Mouse (Mus musculus): ENCODE measurements around the gene Haus7.
"Not testable (repeated sequence)": the region's sequence is repeated elsewhere in the genome, so short reads cannot be mapped to it uniquely, and the experiment has no call there.

Haus7 gene

DNA sequence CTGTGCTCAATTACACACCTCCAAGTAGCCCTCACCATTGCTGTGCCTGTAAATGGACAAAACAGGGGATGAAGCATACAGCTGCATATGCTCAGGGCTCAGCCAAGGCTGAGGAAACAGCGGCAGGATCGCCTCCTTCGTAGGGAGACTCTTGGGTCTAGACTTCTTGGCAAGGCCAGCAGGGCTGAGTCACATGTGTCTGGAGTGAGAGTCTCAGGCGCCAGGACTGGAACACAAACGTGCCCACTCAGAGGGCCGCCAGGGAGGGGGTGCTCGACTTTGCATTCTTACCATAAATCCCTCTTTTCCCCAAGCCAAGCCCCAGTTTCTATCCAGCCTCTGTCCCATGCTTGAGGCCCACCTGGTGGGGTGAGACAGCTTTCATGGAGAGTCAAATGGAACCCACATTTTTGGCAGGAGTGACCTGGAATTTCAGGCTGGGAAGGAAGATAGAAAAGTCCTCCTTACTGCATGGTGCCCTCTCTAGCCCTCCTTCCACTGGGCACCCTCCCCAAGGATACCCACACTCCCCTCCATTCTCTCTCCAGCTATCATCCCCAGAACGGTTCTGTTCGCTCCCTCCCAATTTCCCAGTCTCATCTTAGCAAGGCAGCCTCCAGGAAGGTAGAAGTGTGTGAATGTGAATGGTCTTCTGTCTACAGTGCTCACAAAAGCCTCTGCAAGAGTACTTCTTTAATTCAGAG is 6.8 kb upstream of the Haus7 start:
- DNase-seq (ENCODE audit: low read depth): no peak

DNA sequence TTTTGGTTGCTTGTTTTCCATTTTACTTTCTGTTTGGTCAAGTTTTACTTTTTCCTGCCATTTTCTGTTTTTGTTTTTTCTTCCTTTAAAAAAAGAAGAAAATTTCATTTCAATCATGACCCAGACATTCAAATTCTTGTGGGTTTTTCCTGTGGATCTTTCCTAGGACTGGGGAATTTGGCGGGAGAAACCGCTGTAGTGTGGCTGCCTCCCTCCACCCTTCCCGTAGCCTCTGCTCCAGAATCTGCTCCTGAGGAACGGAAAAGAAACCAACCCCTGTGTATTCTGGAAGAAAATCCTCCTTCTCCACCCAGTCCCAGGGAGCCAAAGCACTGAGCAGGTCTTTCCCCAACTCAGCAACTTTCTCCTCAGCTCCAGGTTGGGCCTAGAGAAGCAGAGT is 1.9 kb upstream of the Haus7 start:
- DNase-seq (ENCODE audit: low read depth): no peak

DNA sequence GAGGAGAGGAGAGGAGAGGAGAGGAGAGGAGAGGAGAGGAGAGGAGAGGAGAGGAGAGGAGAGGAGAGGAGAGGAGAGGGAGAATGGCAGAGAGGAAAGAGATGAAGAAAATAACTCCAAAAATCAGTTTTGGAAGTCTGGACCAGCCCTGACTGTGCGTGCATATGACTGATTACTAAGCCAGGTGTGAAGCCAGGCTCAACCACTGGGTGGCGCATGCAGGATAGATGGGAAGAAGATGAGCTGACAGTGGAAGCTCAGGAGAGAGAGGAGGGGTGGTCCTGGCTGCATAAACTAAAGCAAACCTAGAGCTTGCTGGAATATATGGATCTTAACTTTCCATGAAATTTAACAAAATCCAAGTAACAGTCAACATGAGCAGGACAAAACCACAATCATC is 6.9 kb downstream of the Haus7 start:
- DNase-seq (ENCODE audit: low read depth): peak; percentile 15

- no peak for DNase-seq (ENCODE audit: low read depth)
Measured at GRCm38 (mm10) chrX:73441428-73441827, 17.4 kb downstream of the Haus7 start.

DNA sequence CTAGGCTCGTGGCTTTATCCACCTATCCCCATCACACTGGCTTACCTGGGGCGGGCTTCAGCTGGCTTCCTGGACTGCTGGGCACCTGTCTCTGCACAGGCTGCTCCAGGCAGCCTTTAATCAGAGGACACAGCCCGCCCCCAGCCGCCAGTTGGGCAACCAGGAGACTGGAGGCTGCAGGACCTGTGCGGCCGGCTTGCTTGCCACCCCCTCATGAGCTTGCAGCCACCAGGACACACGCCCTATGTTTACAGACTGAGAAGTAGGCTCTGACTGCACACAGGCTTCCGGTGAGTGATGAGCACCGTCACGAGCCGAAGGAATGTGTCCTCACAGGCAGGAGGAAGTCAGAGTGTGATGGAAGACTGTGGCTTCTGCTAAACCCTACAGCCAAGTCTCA is 23.6 kb downstream of the Haus7 start, which contains the start of gene Trex2:
Trex2 (minus strand) TSS at position 93 of the 400 bp plus-strand sequence.
- DNase-seq (ENCODE audit: low read depth): no peak

DNA sequence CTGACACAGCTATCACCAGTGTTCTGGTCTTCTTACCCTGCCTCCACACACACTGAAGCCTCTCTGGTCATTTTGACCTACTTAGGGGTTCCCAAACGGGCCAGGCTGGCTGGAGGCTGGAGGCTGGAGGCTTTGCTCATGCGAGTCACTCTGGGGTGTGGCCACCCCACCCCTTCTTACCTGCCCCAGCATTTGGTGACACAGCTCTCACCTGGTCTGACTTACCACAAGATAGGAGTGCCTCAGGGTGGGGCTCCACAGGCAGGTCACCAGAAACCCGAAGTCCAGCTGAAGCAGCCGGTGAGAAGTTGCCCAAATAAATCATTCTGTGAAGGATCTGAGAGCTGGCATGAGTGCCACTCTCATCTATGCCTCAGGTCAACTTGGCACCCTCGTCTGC is 26.0 kb downstream of the Haus7 start:
- no peak for DNase-seq (ENCODE audit: low read depth)

DNA sequence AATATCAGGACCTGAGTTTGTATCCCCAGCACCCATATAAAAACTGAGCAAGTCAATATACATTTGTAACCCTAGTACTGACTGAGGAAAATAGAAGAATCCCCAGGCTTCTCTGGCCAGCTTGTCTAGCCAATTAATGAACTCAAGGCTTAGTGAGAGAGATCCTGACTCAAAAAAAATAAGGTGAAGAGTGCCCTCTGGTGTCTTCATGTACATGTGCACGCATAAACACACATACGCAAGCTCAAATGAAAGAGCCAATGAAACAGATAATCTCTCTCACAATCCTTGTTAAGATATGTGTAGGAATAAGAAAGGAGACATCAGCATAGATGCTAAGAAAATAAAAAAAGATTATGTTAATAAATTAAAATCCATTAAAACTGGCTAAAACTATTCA is 28.8 kb downstream of the Haus7 start:
- DNase-seq (ENCODE audit: low read depth): peak; percentile 68

DNA sequence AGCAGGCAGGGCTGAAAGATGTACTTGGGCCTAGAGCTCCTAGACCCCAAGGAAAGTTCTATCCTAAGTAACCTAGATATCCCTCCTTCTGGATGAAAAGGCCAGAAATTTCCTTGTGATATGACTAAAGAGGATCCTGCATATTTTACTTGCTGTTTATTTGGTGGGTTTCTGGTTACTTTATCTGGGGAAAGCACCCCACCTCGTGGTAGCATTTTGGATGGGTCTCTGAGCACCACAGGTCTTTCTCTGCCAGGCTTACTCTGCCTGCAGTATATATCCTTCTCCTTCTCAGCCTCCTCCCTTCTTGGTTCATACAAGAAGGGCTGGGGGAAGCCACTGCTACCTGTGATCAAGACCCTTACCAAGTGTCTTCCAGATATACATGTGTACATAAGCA is 46.1 kb downstream of the Haus7 start:
- peak; percentile 18 for DNase-seq (ENCODE audit: low read depth)

DNA sequence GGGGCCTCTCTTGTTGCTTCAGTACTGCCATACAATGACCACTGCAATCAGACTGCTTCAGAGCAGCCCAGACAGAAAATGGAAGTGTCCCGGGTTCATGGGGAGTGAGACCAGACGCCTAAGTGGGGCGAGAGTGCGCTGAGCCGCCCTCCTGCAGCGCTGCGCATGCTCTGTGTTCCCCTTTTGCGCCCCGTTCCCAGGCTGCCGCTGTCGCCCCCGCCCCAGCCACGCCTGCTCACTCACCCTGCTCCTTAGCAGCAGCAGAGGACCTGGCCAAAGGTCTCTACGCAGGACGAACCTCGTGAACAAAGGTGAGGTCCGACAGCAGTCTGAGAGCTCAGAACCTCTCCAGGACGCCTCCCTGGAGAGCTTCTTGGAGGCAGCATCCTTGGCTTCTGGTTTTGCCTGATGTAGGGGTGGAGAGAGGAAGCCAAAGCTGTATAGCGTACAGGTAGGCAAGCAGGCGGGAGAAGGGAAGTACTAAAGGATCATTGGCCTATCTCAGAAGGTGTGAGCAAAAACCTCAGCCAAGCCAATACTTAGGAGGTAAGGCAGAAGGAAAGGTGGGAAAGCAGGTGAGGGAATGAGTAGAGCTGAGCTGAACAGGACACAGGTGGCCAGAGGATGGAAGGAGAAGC is 47.8 kb downstream of the Haus7 start, which contains the start of gene Zfp92:
Zfp92 (plus strand) TSS at position 217 of the 638 bp plus-strand sequence.
- no peak for DNase-seq (ENCODE audit: low read depth)

DNA sequence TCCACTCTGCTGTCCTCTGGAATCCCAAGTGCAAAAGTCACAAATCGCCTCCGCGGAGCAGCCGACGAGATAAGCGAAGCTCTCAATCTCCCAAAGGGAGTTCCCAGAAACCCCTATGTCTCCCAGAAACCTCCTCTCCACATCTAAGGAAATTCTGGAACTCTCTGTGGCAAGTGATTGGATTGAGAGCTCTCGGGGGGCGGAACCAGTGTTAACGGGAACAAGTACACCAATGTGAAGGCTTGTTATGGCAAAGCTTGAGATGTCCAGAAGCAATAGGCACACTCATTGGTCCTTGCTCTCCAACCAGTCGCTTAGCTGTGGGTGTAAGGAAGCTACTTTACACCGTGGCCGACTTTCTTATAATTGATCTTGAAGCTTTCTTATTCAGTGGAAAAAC is 57.2 kb downstream of the Haus7 start:
- DNase-seq (ENCODE audit: low read depth): no peak

DNA sequence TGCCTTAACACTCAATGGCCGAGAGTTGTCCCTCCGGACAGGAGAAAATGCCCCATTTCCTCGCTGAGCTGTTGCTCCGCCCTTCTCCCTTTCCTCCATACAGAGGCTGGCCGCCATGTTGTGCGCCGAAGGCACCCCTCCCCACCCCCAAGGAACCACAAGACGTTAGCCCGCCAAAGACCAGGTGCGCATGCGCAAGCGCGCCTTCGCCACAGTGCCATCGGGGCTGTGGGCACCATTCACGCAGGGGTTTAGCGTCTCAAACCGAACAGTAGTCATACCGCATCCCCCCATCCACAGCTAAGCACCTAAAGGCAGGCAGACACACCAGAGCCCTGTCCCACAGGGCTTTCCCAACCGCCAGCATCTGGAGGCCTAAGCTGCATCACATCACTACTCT is 57.9 kb downstream of the Haus7 start:
- no peak for DNase-seq (ENCODE audit: low read depth)

DNA sequence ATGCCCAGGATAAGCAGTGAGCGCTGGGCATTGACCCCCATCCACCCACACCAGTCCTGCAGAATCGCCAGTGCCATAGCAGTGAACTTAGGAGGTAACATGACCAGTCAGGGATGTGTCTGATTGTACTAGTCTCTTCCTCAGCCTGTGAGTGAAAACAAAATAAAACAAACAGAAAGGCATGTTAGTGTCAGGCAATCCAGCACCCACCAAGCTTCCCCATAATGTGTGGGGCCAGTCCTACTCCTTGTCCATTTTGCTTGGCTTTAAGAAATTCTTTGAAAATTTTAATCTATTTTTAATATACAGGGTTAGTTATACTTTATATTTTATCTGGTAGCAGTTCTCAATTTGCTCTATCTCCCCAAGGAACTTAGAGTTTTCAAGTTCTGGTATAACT is 60.2 kb downstream of the Haus7 start, which contains the start of gene Gm18336:
Gm18336 (minus strand) TSS at position 101 of the 400 bp plus-strand sequence.
- not testable (repeated sequence) for DNase-seq (ENCODE audit: low read depth)

DNA sequence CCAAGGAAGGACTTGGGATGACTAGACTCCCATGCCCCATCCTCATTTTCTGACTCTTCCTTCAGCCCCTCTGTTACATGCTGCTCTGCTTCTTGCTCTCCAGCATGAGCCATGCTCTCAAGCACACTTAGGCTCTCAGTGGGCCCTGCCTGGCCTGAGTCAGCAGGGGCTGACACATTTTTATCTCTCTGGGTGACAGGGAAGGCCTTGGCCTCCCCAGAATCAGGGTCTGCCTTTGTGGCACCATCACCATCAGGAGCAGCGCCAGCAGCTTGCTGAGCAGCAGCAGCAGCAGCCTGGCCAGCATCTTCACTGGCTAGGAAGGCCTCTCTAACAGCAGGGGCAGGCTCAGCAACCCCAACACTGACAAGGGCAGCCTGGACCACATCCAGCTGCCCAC is 62.4 kb downstream of the Haus7 start:
- DNase-seq (ENCODE audit: low read depth): no peak

GRCm38 (mm10) chrX:73391481-73391880 is 67.4 kb downstream of the Haus7 start:
- no peak for DNase-seq (ENCODE audit: low read depth)
